Mouse (Mus musculus): ENCODE results near the gene Ube2d3. TPM values are rescaled to one million over a fixed set of nuclear protein-coding genes. Genes with fewer than 3 reads are reported as not detected.
A peak's percentile ranks its signal among the peaks of the same experiment; 100 is the strongest.

Ube2d3 gene
- polyA plus RNA-seq (2015; fragmentation: Nextera tagmentation; extraction: Ambion mirVana), result 433 and 444 TPM in 2 replicates

GRCm38 (mm10) chr3:135437758-135438495 lies at the start of gene Ube2d3:
TSS of gene Ube2d3 (plus strand) at chr3:135438149.
- peak within 1 kb of the TSS; percentile 92 for H3K4me2 ChIP-seq (replicated peaks)
- peak within 1 kb of the TSS; percentile 100 for H3K27ac ChIP-seq
- no peaks in the 10 kb centered on the region for H3K9me3 ChIP-seq
- H3K9ac ChIP-seq (replicated peaks), result peak within 1 kb of the TSS; percentile 88
- peak; percentile 95 for ATAC-seq
- under 1% methylated on average over 56 of the region's 56 CpGs for WGBS
- H3K27me3 ChIP-seq, result no peaks in the 10 kb centered on the region
- H3K36me3 ChIP-seq, result no peaks in the 10 kb centered on the region
- peak within 1 kb of the TSS; percentile 77 for H3K4me3 ChIP-seq (replicated peaks)
- H3K4me1 ChIP-seq (replicated peaks), result peaks cover 30% of the 10 kb centered on the region

GRCm38 (mm10) chr3:135393186-135393585 lies 44.8 kb upstream of the Ube2d3 start:
- Histone ChIP-seq H3K4me1 (replicated peaks) (no peaks in the 10 kb centered on the region), H3K27me3 (no peaks in the 10 kb centered on the region), H3K27ac (no peak overlapping the region), H3K9me3 (no peaks in the 10 kb centered on the region), H3K4me2 (replicated peaks) (no peak overlapping the region), H3K4me3 (replicated peaks) (no peak overlapping the region), H3K36me3 (no peaks in the 10 kb centered on the region), H3K9ac (replicated peaks) (no peak overlapping the region)
- no peak for ATAC-seq
- 87% methylated on average over 6 of the region's 6 CpGs for WGBS

- 86% methylated on average over 5 of the region's 5 CpGs for WGBS
- Histone ChIP-seq H3K4me2 (replicated peaks) (no peak overlapping the region), H3K4me1 (replicated peaks) (peaks cover 7% of the 10 kb centered on the region), H3K9me3 (no peaks in the 10 kb centered on the region), H3K27me3 (no peaks in the 10 kb centered on the region), H3K36me3 (no peaks in the 10 kb centered on the region), H3K9ac (replicated peaks) (no peak overlapping the region), H3K27ac (no peak overlapping the region), H3K4me3 (replicated peaks) (no peak overlapping the region)
- ATAC-seq, result no peak
These were observed 42.9 kb upstream of the Ube2d3 start for GRCm38 (mm10) chr3:135395085-135395484.

- Histone ChIP-seq H3K9me3 (no peaks in the 10 kb centered on the region), H3K27me3 (no peaks in the 10 kb centered on the region), H3K4me2 (replicated peaks) (no peak overlapping the region), H3K9ac (replicated peaks) (no peak overlapping the region), H3K4me1 (replicated peaks) (peaks cover 8% of the 10 kb centered on the region), H3K36me3 (no peaks in the 10 kb centered on the region), H3K4me3 (replicated peaks) (no peak overlapping the region), H3K27ac (no peak overlapping the region)
- no peak for ATAC-seq
- 77% methylated on average over 6 of the region's 6 CpGs for WGBS
These were observed 41.9 kb upstream of the Ube2d3 start for GRCm38 (mm10) chr3:135396081-135396480.

- no peaks in the 10 kb centered on the region for H3K27me3 ChIP-seq
- ATAC-seq, result no peak
These were observed 40.8 kb upstream of the Ube2d3 start for GRCm38 (mm10) chr3:135397112-135397511.

GRCm38 (mm10) chr3:135402201-135402658 lies 35.7 kb upstream of the Ube2d3 start:
- 16% methylated on average over 10 of the region's 10 CpGs for WGBS
- no peaks in the 10 kb centered on the region for H3K9me3 ChIP-seq
- no peak overlapping the region; the same call in 1 of the 2 replicates for H3K27ac ChIP-seq

More at GRCm38 (mm10) chr3:135397112-135397511, 40.8 kb upstream of the Ube2d3 start:
- H3K9ac ChIP-seq (replicated peaks), result no peak overlapping the region
- no peak overlapping the region for H3K4me2 ChIP-seq (replicated peaks)
- H3K9me3 ChIP-seq, result no peaks in the 10 kb centered on the region
- H3K27ac ChIP-seq, result no peak overlapping the region
- no peak overlapping the region for H3K4me3 ChIP-seq (replicated peaks)
- no peaks in the 10 kb centered on the region for H3K36me3 ChIP-seq
- H3K4me1 ChIP-seq (replicated peaks), result peaks cover 8% of the 10 kb centered on the region

GRCm38 (mm10) chr3:135403211-135403610 lies 34.7 kb upstream of the Ube2d3 start:
- 82% methylated on average over 9 of the region's 9 CpGs for WGBS
- ATAC-seq, result no peak
- no peak overlapping the region for H3K27ac ChIP-seq

More at GRCm38 (mm10) chr3:135402201-135402658, 35.7 kb upstream of the Ube2d3 start:
- H3K36me3 ChIP-seq, result peaks cover 15% of the 10 kb centered on the region
- peaks cover 16% of the 10 kb centered on the region for H3K4me1 ChIP-seq (replicated peaks)
- ATAC-seq, result peak; percentile 88
- no peak overlapping the region for H3K4me3 ChIP-seq (replicated peaks)
- H3K27me3 ChIP-seq, result no peaks in the 10 kb centered on the region
- H3K9ac ChIP-seq (replicated peaks), result no peak overlapping the region
- no peak overlapping the region for H3K4me2 ChIP-seq (replicated peaks)

GRCm38 (mm10) chr3:135403856-135404255 lies 34.1 kb upstream of the Ube2d3 start:
- Histone ChIP-seq H3K4me1 (replicated peaks) (peaks cover 16% of the 10 kb centered on the region), H3K27ac (no peak overlapping the region), H3K4me2 (replicated peaks) (no peak overlapping the region), H3K36me3 (peaks cover 21% of the 10 kb centered on the region), H3K4me3 (replicated peaks) (no peak overlapping the region), H3K27me3 (no peaks in the 10 kb centered on the region), H3K9ac (replicated peaks) (no peak overlapping the region), H3K9me3 (no peaks in the 10 kb centered on the region)
- no peak for ATAC-seq
- 78% methylated on average over 5 of the region's 5 CpGs for WGBS

More at GRCm38 (mm10) chr3:135403211-135403610, 34.7 kb upstream of the Ube2d3 start:
- Histone ChIP-seq H3K4me2 (replicated peaks) (no peak overlapping the region), H3K4me3 (replicated peaks) (no peak overlapping the region), H3K9ac (replicated peaks) (no peak overlapping the region), H3K27me3 (no peaks in the 10 kb centered on the region), H3K9me3 (no peaks in the 10 kb centered on the region), H3K36me3 (peaks cover 18% of the 10 kb centered on the region), H3K4me1 (replicated peaks) (peaks cover 16% of the 10 kb centered on the region)

- Histone ChIP-seq H3K27me3 (no peaks in the 10 kb centered on the region), H3K4me2 (replicated peaks) (no peak overlapping the region), H3K36me3 (peaks cover 25% of the 10 kb centered on the region), H3K4me1 (replicated peaks) (peaks cover 14% of the 10 kb centered on the region), H3K9ac (replicated peaks) (no peak overlapping the region), H3K4me3 (replicated peaks) (no peak overlapping the region), H3K9me3 (peaks cover 3% of the 10 kb centered on the region; the same call in 1 of the 2 replicates), H3K27ac (no peak overlapping the region)
- 82% methylated on average over 4 of the region's 4 CpGs for WGBS
- ATAC-seq, result no peak
These were observed 33.4 kb upstream of the Ube2d3 start for GRCm38 (mm10) chr3:135404599-135404998.

GRCm38 (mm10) chr3:135407351-135407750 lies 30.6 kb upstream of the Ube2d3 start:
- no peak for ATAC-seq
- Histone ChIP-seq H3K36me3 (peaks cover 34% of the 10 kb centered on the region), H3K4me3 (replicated peaks) (no peak overlapping the region), H3K9ac (replicated peaks) (no peak overlapping the region), H3K9me3 (peaks cover 3% of the 10 kb centered on the region; the same call in 1 of the 2 replicates), H3K4me2 (replicated peaks) (no peak overlapping the region), H3K4me1 (replicated peaks) (peaks cover 15% of the 10 kb centered on the region), H3K27ac (no peak overlapping the region), H3K27me3 (no peaks in the 10 kb centered on the region)
- WGBS, result 81% methylated on average over 8 of the region's 9 CpGs

GRCm38 (mm10) chr3:135409219-135409618 lies 28.7 kb upstream of the Ube2d3 start:
- H3K4me1 ChIP-seq (replicated peaks), result peaks cover 9% of the 10 kb centered on the region
- H3K4me2 ChIP-seq (replicated peaks), result no peak overlapping the region
- 97% methylated on average over 5 of the region's 5 CpGs for WGBS
- no peak for ATAC-seq
- no peak overlapping the region for H3K4me3 ChIP-seq (replicated peaks)
- H3K36me3 ChIP-seq, result peaks cover 34% of the 10 kb centered on the region
- no peak overlapping the region for H3K27ac ChIP-seq
- peaks cover 3% of the 10 kb centered on the region; the same call in 1 of the 2 replicates for H3K9me3 ChIP-seq
- no peaks in the 10 kb centered on the region for H3K27me3 ChIP-seq
- H3K9ac ChIP-seq (replicated peaks), result no peak overlapping the region

- 90% methylated on average over 12 of the region's 12 CpGs for WGBS
- H3K4me1 ChIP-seq (replicated peaks), result peaks cover 9% of the 10 kb centered on the region
- no peaks in the 10 kb centered on the region for H3K27me3 ChIP-seq
- ATAC-seq, result no peak
- peaks cover 3% of the 10 kb centered on the region; the same call in 1 of the 2 replicates for H3K9me3 ChIP-seq
- no peak overlapping the region for H3K27ac ChIP-seq
- H3K4me3 ChIP-seq (replicated peaks), result no peak overlapping the region
- H3K36me3 ChIP-seq, result peaks cover 30% of the 10 kb centered on the region
- H3K9ac ChIP-seq (replicated peaks), result no peak overlapping the region
- no peak overlapping the region for H3K4me2 ChIP-seq (replicated peaks)
These were observed 26.9 kb upstream of the Ube2d3 start for GRCm38 (mm10) chr3:135411056-135411455.
